In genomic region chr11:72407081-72407480, GRCm38 (mm10) we compare ENCODE assay signal across 14 mouse cellular contexts. TPM values are rescaled to one million over a fixed set of nuclear protein-coding genes. Genes with fewer than 3 reads are reported as not detected.
DNase-seq lines count a peak whose midpoint lies in the region; ATAC-seq and TF ChIP-seq lines count a peak whose summit lies in the region.
"Had no signal": no experiment of that assay in that cellular context is flagged by ENCODE, and none has a peak within 500 bp of the region (broad histone marks: within the 10 kb centered on the region; RNA-seq: fewer than 3 reads in every experiment).

No protein-coding gene starts in this region.

- H3K27me3 ChIP-seq in heart, embryonic 15.5 days, result no peaks in the 10 kb centered on the region
- H3K27me3 ChIP-seq in lung, postnatal 0 days (replicated peaks; ENCODE audit: insufficient read depth, low read length), result no peaks in the 10 kb centered on the region
- H3K27me3 ChIP-seq in intestine, embryonic 15.5 days (replicated peaks), result no peaks in the 10 kb centered on the region
- peaks cover 47% of the 10 kb centered on the region for H3K27me3 ChIP-seq in forebrain, embryonic 10.5 days (ENCODE audit: poor library complexity, severe bottlenecking)

- no peaks in the 10 kb centered on the region for H3K9me3 ChIP-seq in heart, embryonic 15.5 days (replicated peaks)
- H3K9me3 ChIP-seq in lung, postnatal 0 days (ENCODE audit: low read length), result no peaks in the 10 kb centered on the region
- no peaks in the 10 kb centered on the region for H3K9me3 ChIP-seq in intestine, embryonic 15.5 days
- no peaks in the 10 kb centered on the region for H3K9me3 ChIP-seq in forebrain, embryonic 10.5 days

- peaks cover 15% of the 10 kb centered on the region for H3K36me3 ChIP-seq in heart, embryonic 15.5 days
- no peaks in the 10 kb centered on the region for H3K36me3 ChIP-seq in lung, postnatal 0 days (ENCODE audit: insufficient read depth, low read length)
- no peaks in the 10 kb centered on the region for H3K36me3 ChIP-seq in intestine, embryonic 15.5 days
- no peaks in the 10 kb centered on the region for H3K36me3 ChIP-seq in forebrain, embryonic 10.5 days (replicated peaks)

- H3K27ac ChIP-seq in heart, embryonic 15.5 days, result peak overlapping the region; percentile 95
- H3K27ac ChIP-seq in lung, postnatal 0 days (ENCODE audit: low read length), result peak overlapping the region; percentile 81
- peak overlapping the region; percentile 39; the same call in 1 of the 2 replicates for H3K27ac ChIP-seq in intestine, embryonic 15.5 days
- no peak overlapping the region for H3K27ac ChIP-seq in forebrain, embryonic 10.5 days

- H3K9ac ChIP-seq in heart, embryonic 15.5 days, result peak overlapping the region; percentile 37; the same call in 1 of the 2 replicates
- H3K9ac ChIP-seq in lung, postnatal 0 days (replicated peaks; ENCODE audit: low read depth), result no peak overlapping the region
- H3K9ac ChIP-seq in intestine, embryonic 15.5 days, result no peak overlapping the region
- H3K9ac ChIP-seq: forebrain, postnatal 0 days had no signal

- peak overlapping the region; percentile 70 for H3K4me3 ChIP-seq in heart, embryonic 15.5 days
- H3K4me3 ChIP-seq in lung, postnatal 0 days (ENCODE audit: low read depth, low read length), result peak overlapping the region; percentile 12; the same call in 1 of the 2 replicates
- H3K4me3 ChIP-seq in intestine, embryonic 15.5 days (replicated peaks), result no peak overlapping the region
- H3K4me3 ChIP-seq in forebrain, embryonic 10.5 days, result no peak overlapping the region

- WGBS in heart, embryonic 15.5 days, result 21% methylated on average over 3 of the region's 3 CpGs
- WGBS in lung, postnatal 0 days, result 27% methylated on average over 3 of the region's 3 CpGs
- 25% methylated on average over 3 of the region's 3 CpGs for WGBS in intestine, embryonic 15.5 days
- 14% methylated on average over 3 of the region's 3 CpGs for WGBS in forebrain, embryonic 10.5 days

- no peak for ATAC-seq in heart, embryonic 15.5 days (replicated peaks; ENCODE audit: insufficient number of reproducible peaks, insufficient read depth, low FRiP score, low read depth)
- no peak for ATAC-seq in lung, postnatal 0 days
- ATAC-seq in intestine, embryonic 15.5 days, result no peak
- ATAC-seq: forebrain, postnatal 0 days; inflammation-experienced regulatory T-cells, adult 6 months had no signal

- intact Hi-C loops in heart, postnatal 10 days (cut with DNase I), result loop anchor here (1.0 kb wide), 1 partner anchor 21 kb away; no protein-coding TSS in a partner anchor

- DNase-seq in heart, postnatal 10 days, result no peak
- DNase-seq in lung, postnatal 0 days (ENCODE audit: low spot score), result no peak
- no peak for DNase-seq in lung, postnatal 36 days
- peak; percentile 33 for DNase-seq in yolk sac, embryonic 10.5 days (ENCODE audit: low spot score)
- no peak for DNase-seq in forebrain, embryonic 10.5 days (ENCODE audit: extremely low spot score, low spot score)
- DNase-seq: adrenal gland, adult 2 months; cerebellum, adult 9-11 months; forebrain, postnatal 0 days; midbrain, embryonic 14.5 days had no signal

- H3K4me1 ChIP-seq in heart, embryonic 15.5 days (replicated peaks), result peaks cover 73% of the 10 kb centered on the region
- H3K4me1 ChIP-seq in lung, postnatal 0 days (ENCODE audit: insufficient read depth, low read depth, low read length), result peaks cover 21% of the 10 kb centered on the region; the same call in 1 of the 2 replicates
- H3K4me1 ChIP-seq in intestine, embryonic 15.5 days (replicated peaks), result peaks cover 50% of the 10 kb centered on the region
- H3K4me1 ChIP-seq in forebrain, embryonic 10.5 days, result peaks cover 67% of the 10 kb centered on the region

- no peak for TF ChIP-seq CTCF in lung, postnatal 0 days (IDR thresholded peaks at IDR 0.05)

- TF ChIP-seq EP300 in lung, postnatal 0 days (IDR thresholded peaks at IDR 0.05), result no peak

- H3K4me2 ChIP-seq in heart, embryonic 15.5 days, result peak overlapping the region; percentile 77
- peak overlapping the region; percentile 91 for H3K4me2 ChIP-seq in lung, postnatal 0 days (replicated peaks; ENCODE audit: low read depth, low read length)
- H3K4me2 ChIP-seq in intestine, embryonic 15.5 days (replicated peaks), result peak overlapping the region; percentile 98

RNA-seq across cellular contexts. Expression of gene Smtnl2, which starts 4.4 kb away (rescaled TPM):
- 114 and 133 TPM in 2 replicates for polyA plus RNA-seq in heart, embryonic 15.5 days (2015; fragmentation: Nextera tagmentation; extraction: Ambion mirVana)
- total RNA-seq in heart, postnatal 10 days (2021), result 10 to 100 TPM; 39.0 to 40.9 TPM
- polyA plus RNA-seq in lung, postnatal 0 days (2015; fragmentation: Nextera tagmentation; extraction: Ambion mirVana), result 108 TPM in 2 replicates
- polyA plus RNA-seq in intestine, embryonic 15.5 days (2015; fragmentation: Nextera tagmentation; extraction: Ambion mirVana), result 41.9 and 45.0 TPM in 2 replicates
- 10.6 and 12.5 TPM in 2 replicates for polyA plus RNA-seq in forebrain, embryonic 10.5 days (2016; fragmentation: Nextera tagmentation; extraction: Ambion mirVana)
- polyA plus RNA-seq: inflammation-experienced regulatory T-cells, adult 6 months had no signal

RNA-seq across cellular contexts. Expression of gene Ggt6, which starts 28.2 kb away (rescaled TPM):
- 0.15 TPM in 1 of 2 replicates, not detected in the other for polyA plus RNA-seq in heart, embryonic 15.5 days (2015; fragmentation: Nextera tagmentation; extraction: Ambion mirVana)
- total RNA-seq in heart, postnatal 10 days (2021), result not detected
- 0.94 and 1.0 TPM in 2 replicates for polyA plus RNA-seq in lung, postnatal 0 days (2015; fragmentation: Nextera tagmentation; extraction: Ambion mirVana)
- 11.5 and 14.4 TPM in 2 replicates for polyA plus RNA-seq in intestine, embryonic 15.5 days (2015; fragmentation: Nextera tagmentation; extraction: Ambion mirVana)
- polyA plus RNA-seq in forebrain, embryonic 10.5 days (2016; fragmentation: Nextera tagmentation; extraction: Ambion mirVana), result not detected in 2 replicates
- total RNA-seq: forebrain, postnatal 0 days; layer of hippocampus, postnatal 10 days had no signal
- polyA plus RNA-seq: forebrain, postnatal 0 days; inflammation-experienced regulatory T-cells, adult 6 months; midbrain, embryonic 14.5 days; neural tube, embryonic 11.5 days had no signal

RNA-seq across cellular contexts. Expression of gene Mybbp1a, which starts 34.1 kb away (rescaled TPM):
- 57.8 and 83.8 TPM in 2 replicates for polyA plus RNA-seq in heart, embryonic 15.5 days (2015; fragmentation: Nextera tagmentation; extraction: Ambion mirVana)
- total RNA-seq in heart, postnatal 10 days (2021), result 10 to 100 TPM; 47.0 to 50.0 TPM
- polyA plus RNA-seq in lung, postnatal 0 days (2015; fragmentation: Nextera tagmentation; extraction: Ambion mirVana), result 41.5 and 44.3 TPM in 2 replicates
- 171 and 172 TPM in 2 replicates for polyA plus RNA-seq in intestine, embryonic 15.5 days (2015; fragmentation: Nextera tagmentation; extraction: Ambion mirVana)
- 248 and 256 TPM in 2 replicates for polyA plus RNA-seq in forebrain, embryonic 10.5 days (2016; fragmentation: Nextera tagmentation; extraction: Ambion mirVana)

RNA-seq across cellular contexts. Expression of gene Tekt1, which starts 44.8 kb away (rescaled TPM):
- polyA plus RNA-seq in heart, embryonic 15.5 days (2015; fragmentation: Nextera tagmentation; extraction: Ambion mirVana), result 0.72 and 1.1 TPM in 2 replicates
- total RNA-seq in heart, postnatal 10 days (2021), result under 1 TPM in 1 of 2 experiments, not detected in 1; 0.19 TPM
- 14.2 and 17.3 TPM in 2 replicates for polyA plus RNA-seq in lung, postnatal 0 days (2015; fragmentation: Nextera tagmentation; extraction: Ambion mirVana)
- polyA plus RNA-seq in intestine, embryonic 15.5 days (2015; fragmentation: Nextera tagmentation; extraction: Ambion mirVana), result 0.19 and 0.33 TPM in 2 replicates
- 5.1 and 5.3 TPM in 2 replicates for polyA plus RNA-seq in forebrain, embryonic 10.5 days (2016; fragmentation: Nextera tagmentation; extraction: Ambion mirVana)
- polyA plus RNA-seq: inflammation-experienced regulatory T-cells, adult 6 months had no signal

Comparison
In these comparisons a context has a peak if more than half of its experiments do, and no peak if none do; other contexts are left out.
1. H3K4me3 ChIP-seq: peak in heart, embryonic 15.5 days (single experiment) and lung, postnatal 0 days (single experiment); none in intestine, embryonic 15.5 days (single experiment) and forebrain, embryonic 10.5 days (single experiment).
2. Peak in every context shown above with its lines, with median percentiles within 50 percentile points of each other: H3K4me2 ChIP-seq.